Mouse (Mus musculus): ENCODE results near the gene Hsd17b13.
A peak's percentile ranks its signal among the peaks of the same experiment; 100 is the strongest.
"Not testable (repeated sequence)": the region's sequence is repeated elsewhere in the genome, so short reads cannot be mapped to it uniquely, and the experiment has no call there.

The Hsd17b13 gene

DNA sequence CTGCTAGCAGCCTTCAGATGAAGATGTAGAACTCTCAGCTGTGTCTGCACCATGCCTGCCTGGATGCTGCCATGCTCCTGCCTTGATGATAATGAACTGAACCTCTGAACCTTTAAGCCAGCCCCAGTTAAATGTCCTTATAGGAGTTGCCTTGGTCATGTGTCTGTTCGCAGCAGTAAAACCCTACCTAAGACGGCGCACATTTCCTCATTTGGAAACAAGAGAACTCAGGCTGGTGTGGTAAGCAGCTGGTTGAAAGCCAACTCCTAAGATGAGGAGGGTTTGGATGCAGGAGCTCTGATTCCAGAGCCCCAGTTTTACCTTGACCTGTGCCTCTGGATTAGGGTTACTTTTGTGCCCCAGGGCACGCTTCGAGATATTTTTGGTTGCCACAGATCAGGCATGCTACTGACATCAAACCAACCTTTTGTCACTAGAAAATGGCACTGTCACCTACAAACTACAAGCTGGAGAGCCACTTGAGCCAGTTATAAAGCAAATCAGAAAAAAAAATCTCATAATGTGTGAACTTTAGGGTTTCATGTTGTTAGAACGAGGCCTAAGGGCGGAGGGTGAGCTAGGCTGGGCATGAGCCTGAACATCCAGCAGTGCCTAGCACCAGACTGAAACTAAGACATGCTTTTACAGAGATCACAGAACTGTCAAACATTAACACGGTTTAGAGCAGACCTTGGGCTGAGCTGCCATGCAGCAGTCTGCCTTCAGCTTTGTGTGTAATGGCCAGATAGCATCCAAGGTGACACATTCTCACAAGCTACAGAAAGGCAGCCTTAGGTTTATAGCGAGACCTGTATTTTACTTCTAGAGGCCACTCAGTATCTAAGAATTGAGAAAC lies 3.7 kb upstream of the Hsd17b13 start:
- no peak for DNase-seq

DNA sequence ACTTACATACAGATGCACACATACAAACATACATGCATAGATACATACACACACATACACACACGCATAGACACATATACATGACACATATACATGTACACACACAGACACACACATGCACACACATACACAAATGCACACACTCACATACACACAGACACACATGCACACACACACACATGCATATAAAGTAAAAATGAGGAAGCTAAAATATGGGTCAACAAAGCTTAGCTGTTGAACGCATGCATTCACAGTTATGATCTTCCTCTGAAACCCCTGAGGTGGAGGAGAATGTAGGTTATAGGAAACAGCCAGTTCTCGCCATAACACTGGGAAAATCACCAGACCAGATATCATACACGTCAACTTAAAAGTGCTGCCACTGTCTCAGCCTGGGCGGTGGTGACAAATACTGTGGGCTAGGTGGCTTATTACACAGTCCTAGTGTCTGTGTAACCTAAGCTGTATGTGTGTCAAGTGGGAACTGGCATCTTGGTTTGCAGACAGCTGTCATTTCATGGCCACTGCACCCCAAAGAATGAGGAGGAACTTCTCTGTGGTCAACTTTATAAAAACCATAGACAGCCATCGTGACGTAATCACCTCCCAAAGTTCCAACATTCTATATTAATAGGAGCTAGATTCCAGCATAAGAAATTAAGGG lies 829 bp upstream of the Hsd17b13 start:
- no peak for DNase-seq

DNA sequence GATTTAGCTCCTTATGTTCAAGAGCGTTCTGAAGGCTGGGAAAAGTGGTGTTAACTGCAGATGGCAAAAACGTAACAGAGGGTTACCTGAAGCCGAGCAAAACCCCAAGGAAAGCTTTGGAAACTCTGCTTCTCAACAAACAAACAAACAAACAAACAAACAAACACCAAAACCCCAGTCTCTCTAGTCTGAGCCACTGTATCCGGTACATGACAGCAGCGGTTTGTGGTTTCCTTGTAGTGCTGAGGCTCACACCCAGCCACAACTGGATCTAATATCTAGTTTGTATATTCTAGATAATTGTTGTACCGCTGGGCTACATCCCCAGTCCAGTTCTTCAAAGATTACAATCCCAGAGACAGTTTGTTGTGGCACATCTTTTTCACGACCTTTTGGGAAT lies 1.5 kb downstream of the Hsd17b13 start:
- DNase-seq = no peak

DNA sequence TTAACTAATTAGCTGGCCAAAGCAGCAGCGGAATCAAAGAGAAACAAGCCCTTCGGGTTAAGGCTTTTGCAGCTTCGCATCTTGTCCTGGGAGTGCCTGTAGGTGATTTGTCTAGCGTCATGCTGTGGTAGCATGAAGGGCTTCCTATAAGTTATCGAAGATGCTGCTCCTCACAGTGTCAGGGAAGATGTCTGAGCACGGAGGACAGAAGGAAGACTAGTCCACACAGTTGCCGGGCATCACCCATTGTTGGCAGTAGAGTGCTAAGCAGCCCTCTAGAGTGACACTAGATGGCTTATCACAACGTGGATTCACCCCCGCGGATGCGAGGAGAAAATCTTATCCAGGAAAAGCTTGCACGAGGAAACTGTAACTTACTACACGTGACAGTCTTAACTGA lies 4.4 kb downstream of the Hsd17b13 start:
- peak in 1 of 2 experiments; percentile 7 for DNase-seq

DNA sequence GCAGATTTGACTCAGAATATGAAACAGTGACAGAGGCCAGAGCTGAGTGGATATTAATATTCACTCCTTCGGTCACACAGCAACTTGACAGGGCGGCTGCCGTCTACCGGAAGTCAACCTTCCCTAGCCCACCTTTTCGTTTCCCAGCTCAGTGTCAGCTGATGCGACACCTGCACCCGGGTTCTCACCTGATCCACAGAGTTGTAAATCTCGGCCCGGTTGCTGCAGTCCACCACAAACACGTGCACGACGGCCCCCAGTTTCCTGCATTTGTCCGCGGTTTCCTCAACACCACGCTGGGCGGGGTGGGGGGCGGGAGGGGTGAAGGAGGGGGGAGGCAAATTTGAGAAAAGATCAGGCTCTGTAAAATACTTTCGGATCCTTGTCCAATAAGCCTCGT lies 4.8 kb downstream of the Hsd17b13 start:
- peak in 1 of 2 experiments; percentile 8 for DNase-seq

DNA sequence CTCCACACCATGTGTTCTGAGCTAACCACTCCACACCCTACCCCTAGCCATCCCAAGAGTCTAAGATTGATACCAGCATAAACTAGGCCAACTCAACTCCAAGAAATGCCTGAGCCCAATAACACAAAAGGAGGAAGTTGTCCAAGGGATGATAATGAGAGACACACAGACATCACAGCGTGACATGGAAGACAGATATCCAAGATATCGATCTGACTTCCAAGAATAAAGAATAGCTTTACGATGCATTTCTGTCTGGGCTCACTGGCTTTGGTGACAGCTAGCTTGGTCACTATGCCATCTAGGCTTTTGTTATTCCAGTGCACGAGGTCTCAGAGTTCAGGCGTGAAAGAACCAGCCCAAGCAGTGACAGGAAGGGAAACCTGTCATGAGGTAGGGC lies 6.2 kb downstream of the Hsd17b13 start:
- no peak for DNase-seq

DNA sequence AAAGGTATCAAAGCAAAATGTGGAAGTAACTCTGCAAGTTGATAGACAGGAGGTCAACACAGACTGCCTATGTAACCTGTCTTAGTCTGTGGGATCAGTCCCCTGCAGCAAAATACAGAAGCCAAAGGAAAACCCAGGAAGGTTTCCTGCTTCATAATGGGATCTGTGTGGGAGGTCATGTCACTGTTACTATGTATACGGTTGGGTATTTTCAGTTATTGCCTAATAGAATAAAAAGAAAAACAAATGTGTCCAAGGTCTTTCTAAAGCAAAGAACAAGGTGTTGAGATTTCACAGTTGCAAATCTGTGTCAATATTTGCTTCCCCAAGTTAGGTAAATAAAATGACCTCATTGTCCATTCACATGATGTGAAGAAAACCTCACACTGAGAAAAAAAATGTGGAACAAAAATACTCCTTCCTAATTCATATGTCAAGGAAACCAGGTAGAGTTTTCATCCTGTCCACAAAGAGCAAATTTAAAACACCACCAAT lies 14.2 kb downstream of the Hsd17b13 start:
- no peak for DNase-seq

DNA sequence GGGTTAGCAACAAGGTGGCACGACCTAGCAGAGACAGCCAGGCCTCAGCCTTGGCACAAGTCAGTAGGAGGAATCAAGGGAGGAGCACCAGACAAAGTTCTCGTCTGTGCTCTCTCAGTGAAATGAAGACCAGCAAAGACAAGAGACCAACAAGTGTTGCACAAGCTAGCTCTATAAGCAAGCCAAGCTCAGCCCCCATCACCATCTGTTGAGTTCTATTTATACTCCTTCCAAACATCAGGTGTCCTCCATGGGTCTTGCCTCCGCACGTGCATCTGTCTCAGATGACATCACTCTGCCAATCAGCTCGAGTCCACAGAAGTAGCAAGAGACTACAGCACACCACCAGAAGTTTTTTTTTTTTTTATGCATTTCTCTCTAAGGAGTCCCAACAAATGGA lies 22.6 kb downstream of the Hsd17b13 start:
- no peak for DNase-seq

DNA sequence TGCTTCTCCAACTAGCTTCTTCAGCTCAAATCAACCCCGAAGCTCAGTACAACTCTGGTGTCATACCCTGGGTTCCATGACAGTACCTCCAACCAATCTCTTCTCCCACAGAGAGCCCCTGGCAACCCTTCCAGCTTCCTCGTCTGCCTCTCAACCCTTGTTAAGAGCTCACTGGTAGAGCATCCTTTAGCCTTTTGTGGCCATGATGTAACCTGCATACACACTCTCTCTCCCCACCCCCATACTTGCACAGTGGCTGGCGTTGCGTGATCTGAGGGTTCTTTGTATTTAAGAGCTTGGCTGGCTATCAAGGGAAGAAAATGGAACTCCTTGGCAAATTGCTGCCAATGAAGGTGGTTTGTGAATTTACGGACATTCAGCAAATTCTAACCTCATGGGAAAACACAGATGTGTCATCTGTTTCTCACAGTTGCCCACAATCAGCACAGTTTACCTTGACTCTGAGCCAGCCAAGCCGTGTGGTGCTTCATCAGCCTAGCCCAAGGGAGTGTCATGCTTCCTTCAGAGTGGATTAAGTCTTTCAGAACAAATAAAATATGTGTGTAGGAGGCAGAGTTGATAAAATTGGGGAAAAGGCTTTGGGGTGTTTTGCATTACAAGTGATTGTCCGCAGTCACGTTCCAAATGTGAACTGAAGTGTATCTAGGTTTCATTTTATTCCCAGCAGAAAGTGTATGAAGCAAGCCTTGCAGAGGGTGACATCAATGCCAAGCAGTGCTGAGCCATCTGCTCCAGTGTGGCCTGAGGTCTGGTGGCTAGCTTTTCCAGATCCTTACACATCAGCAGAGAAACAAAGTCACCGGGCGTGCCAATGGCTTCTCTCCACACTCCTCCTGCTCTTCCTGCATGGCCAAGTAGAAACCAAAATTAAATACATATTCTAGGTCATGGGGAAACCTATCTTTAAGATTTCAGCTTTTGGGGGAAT lies 23.8 kb downstream of the Hsd17b13 start:
- no peak for DNase-seq

DNA sequence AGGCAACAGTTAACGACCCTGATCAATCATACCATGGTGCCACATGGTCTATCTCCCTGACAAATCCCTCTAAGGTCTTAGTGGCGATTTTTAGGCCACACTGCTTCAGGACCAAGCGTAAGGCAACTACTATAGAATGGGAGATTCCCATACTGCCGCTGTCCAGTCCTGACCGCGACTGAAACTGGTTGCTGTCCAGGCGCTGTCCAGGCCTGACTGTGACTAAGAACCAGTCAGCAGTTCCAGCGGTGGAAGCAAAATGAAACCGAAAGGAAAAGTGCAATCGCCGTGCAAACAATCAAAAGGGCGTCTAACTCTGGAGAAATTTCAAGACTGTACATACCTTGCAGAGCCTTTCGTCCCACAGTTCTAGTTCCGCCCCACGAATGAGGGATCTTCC lies 27.1 kb downstream of the Hsd17b13 start:
- not testable (repeated sequence) for DNase-seq

DNA sequence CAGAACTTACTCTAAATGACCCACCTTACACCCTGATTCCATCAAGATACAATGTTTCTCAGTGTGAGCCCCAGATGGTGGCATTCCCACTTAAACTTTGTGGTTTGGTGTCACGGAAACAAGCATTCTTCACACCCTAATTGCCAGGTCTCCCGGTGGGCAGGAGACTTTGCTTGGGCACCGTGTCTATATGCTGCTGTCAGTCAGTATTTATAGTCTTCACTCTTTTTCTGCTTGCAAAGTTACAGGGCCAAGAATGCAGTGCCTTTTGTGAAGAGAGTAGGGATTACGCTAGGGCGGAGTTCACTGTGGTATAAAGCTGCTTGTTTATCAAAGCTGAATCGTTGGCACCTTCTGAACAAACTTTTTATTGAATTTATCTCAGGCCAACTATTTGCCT lies 34.0 kb downstream of the Hsd17b13 start:
- DNase-seq = no peak

DNA sequence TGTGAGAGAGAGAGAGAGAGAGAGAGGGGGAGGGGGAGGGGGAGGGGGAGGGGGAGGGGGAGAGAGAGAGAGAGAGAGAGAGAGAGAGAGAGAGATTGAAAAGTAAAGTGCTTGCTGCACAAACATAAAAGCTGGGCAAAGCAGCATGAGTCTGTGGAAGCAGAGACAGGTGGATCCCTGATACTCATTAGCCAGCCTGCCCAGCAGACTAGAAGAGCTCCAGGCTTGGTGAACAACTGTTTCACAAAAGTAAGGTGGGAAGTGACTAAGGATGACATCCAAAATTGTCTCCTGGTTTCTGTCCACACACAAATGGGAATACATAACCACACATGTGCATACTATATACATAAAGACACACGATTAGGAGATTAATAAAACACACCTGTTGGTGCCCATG lies 37.4 kb downstream of the Hsd17b13 start:
- no peak for DNase-seq

DNA sequence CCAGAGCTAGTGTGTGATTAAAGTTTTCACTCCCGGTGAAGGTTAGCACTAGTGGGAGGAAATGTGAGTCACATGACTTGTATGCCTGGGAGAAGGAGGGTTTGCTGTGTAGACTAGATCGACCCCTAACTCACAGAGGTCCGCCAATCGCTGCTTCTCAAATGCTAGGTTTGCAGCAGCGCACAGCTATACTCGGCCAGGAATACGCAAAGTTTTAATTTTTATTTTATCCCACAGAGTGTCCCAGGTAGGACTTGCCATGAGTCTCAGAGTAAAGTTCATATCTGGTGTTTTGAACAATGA lies 37.9 kb downstream of the Hsd17b13 start:
- no peak for DNase-seq

DNA sequence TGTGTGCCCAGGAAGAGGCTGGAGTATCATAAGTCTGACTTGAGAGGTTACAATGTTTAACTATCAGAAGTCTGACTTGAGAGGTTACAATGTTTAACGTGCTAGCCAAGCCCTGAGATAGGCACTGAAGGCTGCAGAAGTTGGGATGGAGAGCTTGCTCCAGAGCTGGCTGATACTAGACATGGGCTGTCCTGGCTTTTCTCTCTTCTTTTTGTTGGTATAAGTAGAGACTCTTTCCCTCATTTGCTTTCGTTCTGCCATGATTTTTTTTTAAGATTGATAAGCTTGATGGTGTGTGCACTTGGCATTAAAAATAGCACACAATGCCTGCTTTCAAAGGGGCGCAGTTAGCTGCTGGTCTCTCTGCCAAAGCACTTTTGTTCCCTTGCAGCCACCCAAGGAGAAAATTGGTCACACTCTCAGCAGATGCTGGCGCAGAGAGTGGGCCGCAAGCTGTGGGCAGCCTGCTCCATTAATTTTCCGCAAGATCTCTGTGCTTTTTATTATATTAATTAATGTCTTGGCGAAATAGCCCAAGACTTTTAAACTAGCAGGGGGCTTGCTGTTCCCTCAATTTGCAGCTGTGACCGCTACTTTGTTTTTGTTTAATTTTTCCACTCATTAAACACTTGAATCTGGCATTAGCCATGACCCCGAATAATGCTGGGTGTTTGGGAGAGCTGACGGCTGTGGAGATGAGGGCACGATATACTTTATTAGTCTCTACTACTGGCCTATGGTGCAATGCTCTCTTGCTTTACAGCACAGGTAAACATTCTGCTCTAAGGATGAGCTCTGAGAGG lies 38.5 kb downstream of the Hsd17b13 start:
- no peak for DNase-seq

DNA sequence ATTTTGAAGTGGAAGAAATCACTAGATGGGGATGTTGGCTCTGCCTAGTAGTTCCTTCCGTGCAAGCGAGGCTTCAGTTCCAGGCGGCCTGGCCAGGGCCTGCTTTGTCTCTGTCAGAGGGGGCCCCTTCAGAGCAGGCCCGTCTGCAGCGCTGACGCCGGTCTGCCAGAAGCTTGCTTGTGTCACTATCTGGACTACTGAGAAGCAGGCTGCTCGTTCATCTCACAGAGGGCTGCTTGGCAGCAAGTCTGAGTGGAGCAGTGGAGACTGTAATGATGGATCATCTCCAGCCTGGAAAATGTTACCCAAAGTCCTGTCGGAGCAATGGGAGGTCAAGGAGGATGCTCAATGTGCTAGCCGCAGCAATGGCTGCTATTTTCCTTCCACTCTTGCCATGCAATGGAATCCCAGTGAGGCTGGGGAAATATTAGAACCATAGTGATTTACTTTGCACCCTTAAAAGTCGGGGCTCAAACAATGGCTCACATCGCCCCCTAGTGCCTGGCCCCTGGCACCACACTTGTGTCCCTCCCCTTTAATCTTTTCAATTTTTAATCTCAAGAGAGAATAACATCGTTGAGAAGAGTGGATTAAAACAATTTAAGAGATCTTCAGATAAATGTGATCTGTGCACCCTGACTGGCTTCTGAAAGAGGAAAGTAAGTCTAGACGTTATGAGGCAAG lies 40.2 kb downstream of the Hsd17b13 start:
- DNase-seq = peak in 1 of 2 experiments; percentile 26

DNA sequence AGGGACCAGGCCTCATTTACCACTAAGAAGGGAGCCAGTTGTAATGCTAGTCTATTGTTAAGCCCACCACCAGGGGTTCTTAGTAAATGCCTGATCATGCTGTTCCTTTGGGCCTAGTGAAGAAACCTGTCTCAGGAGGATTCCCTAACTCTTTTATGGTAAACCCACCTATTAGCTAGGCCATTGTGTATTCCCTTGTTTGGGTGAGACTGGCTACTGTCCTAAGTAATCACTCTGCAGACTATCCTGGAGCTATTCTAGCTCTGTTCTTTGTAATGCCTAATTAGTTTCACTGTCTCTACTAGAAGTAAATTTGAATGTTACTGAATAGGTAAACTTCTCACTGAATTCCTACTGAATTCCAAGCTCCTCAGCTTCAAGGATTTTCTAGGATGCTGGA lies 45.3 kb downstream of the Hsd17b13 start:
- not testable (repeated sequence) for DNase-seq

DNA sequence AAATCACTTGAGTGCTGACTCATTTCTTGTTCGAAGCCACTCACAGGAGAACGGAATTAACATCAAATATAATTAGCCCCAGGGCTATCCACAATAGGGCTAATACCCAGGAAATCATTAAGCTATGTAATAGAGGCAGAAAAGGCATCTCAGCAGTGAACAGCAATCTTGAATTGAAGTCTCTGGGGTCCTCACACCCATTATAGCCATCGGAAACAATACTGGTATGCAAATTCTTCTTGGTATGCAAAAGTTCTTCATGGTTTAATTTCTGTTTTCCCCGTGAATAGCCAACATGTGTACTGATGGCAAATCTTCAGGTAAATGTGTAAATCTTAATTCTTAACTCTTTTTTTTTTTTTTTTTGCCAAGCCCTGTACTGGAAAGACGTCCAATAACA lies 46.7 kb downstream of the Hsd17b13 start:
- DNase-seq = no peak

DNA sequence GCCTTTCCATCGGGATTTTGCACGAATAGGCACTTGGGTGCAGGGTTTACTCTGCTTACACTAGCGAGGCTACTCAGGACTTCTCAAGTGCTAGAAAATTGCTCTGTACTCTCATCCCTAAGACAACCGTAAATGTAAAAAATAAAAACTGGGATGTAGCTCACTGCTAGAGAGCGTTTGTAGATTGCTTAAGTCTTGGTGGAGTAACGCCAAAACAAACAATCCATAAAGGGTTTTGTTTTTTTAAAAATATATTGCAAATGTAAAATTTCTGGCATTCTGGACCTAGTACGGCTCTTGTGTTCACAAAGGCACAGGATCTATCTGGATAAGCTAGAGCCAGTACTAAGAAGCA lies 49.0 kb downstream of the Hsd17b13 start:
- DNase-seq = no peak

DNA sequence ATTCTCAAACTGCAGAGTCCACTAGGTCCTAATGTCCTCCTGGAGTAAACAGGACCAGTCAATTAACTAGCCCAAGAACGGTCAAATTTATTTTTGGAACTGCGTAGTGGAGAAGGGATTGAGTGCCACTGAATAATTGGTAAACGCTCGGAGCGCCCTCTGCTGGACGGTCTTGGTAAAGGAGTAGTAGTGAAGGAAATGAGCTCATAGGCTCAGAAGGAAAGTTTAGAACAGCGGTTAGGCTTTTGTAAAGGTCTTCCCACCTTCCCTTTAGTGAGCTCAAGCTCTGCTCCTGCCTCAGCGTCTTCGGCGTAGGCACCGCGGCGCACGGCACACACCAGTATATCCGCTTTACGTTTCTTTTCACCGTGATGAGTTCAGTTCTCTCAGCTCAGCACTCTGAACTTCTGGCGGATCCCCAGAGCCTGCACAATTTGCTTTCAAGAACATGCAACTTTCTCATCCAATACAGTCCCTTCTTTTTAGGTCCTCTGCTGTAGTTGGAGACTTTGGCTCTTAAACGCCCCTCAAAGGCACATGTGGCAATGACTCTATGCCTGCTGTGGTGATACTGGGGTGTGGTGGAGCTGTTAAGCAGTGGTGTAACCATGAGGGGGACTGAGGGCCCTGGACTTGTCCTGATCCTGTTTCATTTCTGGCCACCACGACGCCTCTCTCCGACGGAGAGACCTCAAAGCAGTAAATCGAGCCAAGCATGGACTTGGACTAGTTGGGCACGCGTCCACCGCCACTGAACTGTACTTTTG lies 49.6 kb downstream of the Hsd17b13 start:
- DNase-seq = peak; percentile 57 to 89

DNA sequence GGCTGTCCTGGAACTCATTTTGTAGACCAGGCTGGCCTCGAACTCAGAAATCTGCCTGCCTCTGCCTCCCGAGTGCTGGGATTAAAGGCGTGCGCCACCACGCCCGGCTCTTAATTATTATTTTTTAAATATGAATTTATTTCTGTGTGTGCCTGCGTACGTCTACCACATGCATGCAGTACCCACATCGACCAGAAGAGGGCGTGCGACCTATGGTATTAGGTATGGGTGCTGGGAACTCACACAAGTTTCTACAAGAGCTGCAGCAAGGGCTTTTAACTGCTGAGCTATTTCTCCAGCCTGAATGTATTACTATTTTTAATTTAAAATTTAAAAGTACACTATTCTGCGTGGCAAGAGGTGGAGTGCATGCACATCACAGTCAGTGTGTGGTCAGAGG lies 50.8 kb downstream of the Hsd17b13 start:
- DNase-seq = no peak

DNA sequence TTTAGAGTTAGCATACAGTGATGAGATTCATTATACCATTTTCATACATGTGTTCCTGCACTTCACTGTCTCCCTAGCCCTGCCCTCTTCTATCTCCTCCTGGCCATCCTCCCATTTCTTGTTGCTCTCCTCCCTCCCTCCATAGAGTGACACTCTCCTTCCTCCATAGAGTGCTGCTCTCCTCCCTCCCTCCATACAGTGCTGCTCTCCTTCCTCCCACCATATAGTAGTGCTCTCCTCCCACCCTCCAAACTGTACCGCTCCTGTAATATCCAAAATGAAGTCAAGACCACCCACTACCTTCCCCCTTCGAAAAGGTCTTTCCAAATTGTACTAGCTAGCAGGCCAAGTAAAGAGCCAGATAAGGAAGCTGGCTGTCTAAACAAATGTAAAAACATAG lies 53.5 kb downstream of the Hsd17b13 start:
- DNase-seq = no peak

Measured in spleen, adult 18-20 months (tissue).